Mouse (Mus musculus): Measurements from ENCODE around the gene Galnt17. TPM values are rescaled to one million over a fixed set of nuclear protein-coding genes. Genes with fewer than 3 reads are reported as not detected.

Galnt17 gene
- polyA plus RNA-seq, 1 experiment from 2014 or later, result 1.5 TPM

GRCm38 (mm10) chr5:131048505-131048904 is 259.8 kb downstream of the Galnt17 start:
- ATAC-seq (ENCODE audit: insufficient read depth, low FRiP score, low TSS enrichment) (no peak), DNase-seq (ENCODE audit: low spot score) (no peak)
- Histone ChIP-seq H3K27me3 (ENCODE audit: control insufficient read depth, insufficient read depth, low read length) (no peaks in the 10 kb centered on the region), H3K4me1 (ENCODE audit: control insufficient read depth, insufficient read depth, low read length) (no peaks in the 10 kb centered on the region), H3K9ac (ENCODE audit: low read length) (no peak overlapping the region), H3K4me3 (ENCODE audit: low read depth, low read length) (no peak overlapping the region), H3K36me3 (ENCODE audit: control insufficient read depth, insufficient read depth, low read length) (no peaks in the 10 kb centered on the region), H3K4me2 (ENCODE audit: low read depth) (no peak overlapping the region), H3K27ac (ENCODE audit: low read depth, low read length) (no peak overlapping the region), H3K9me3 (ENCODE audit: control insufficient read depth, low read length) (no peaks in the 10 kb centered on the region)
- WGBS, result 30% methylated on average over 4 of the region's 4 CpGs

GRCm38 (mm10) chr5:131043130-131043529 is 265.2 kb downstream of the Galnt17 start:
- no peak overlapping the region for H3K9ac ChIP-seq (ENCODE audit: low read length)
- no peaks in the 10 kb centered on the region for H3K4me1 ChIP-seq (ENCODE audit: control insufficient read depth, insufficient read depth, low read length)
- no peak for DNase-seq (ENCODE audit: low spot score)
- H3K4me2 ChIP-seq (ENCODE audit: low read depth), result no peak overlapping the region
- H3K27me3 ChIP-seq (ENCODE audit: control insufficient read depth, insufficient read depth, low read length), result no peaks in the 10 kb centered on the region
- H3K27ac ChIP-seq (ENCODE audit: low read depth, low read length), result no peak overlapping the region
- H3K9me3 ChIP-seq (ENCODE audit: control insufficient read depth, low read length), result no peaks in the 10 kb centered on the region
- no peaks in the 10 kb centered on the region for H3K36me3 ChIP-seq (ENCODE audit: control insufficient read depth, insufficient read depth, low read length)
- no peak for ATAC-seq (ENCODE audit: insufficient read depth, low FRiP score, low TSS enrichment)
- no peak overlapping the region for H3K4me3 ChIP-seq (ENCODE audit: low read depth, low read length)

GRCm38 (mm10) chr5:131040441-131040840 is 267.9 kb downstream of the Galnt17 start:
- H3K36me3 ChIP-seq (ENCODE audit: control insufficient read depth, insufficient read depth, low read length), result no peaks in the 10 kb centered on the region
- H3K27ac ChIP-seq (ENCODE audit: low read depth, low read length), result no peak overlapping the region
- no peak for DNase-seq (ENCODE audit: low spot score)
- no peaks in the 10 kb centered on the region for H3K9me3 ChIP-seq (ENCODE audit: control insufficient read depth, low read length)
- no peak overlapping the region for H3K4me2 ChIP-seq (ENCODE audit: low read depth)
- no peaks in the 10 kb centered on the region for H3K4me1 ChIP-seq (ENCODE audit: control insufficient read depth, insufficient read depth, low read length)
- no peaks in the 10 kb centered on the region for H3K27me3 ChIP-seq (ENCODE audit: control insufficient read depth, insufficient read depth, low read length)
- 84% methylated on average over 2 of the region's 2 CpGs for WGBS
- H3K9ac ChIP-seq (ENCODE audit: low read length), result no peak overlapping the region
- H3K4me3 ChIP-seq (ENCODE audit: low read depth, low read length), result no peak overlapping the region
- ATAC-seq (ENCODE audit: insufficient read depth, low FRiP score, low TSS enrichment), result no peak

GRCm38 (mm10) chr5:131039611-131040313 is 268.5 kb downstream of the Galnt17 start:
- Histone ChIP-seq H3K4me1 (ENCODE audit: control insufficient read depth, insufficient read depth, low read length) (no peaks in the 10 kb centered on the region), H3K9me3 (ENCODE audit: control insufficient read depth, low read length) (no peaks in the 10 kb centered on the region), H3K36me3 (ENCODE audit: control insufficient read depth, insufficient read depth, low read length) (no peaks in the 10 kb centered on the region), H3K9ac (ENCODE audit: low read length) (no peak overlapping the region), H3K27me3 (ENCODE audit: control insufficient read depth, insufficient read depth, low read length) (no peaks in the 10 kb centered on the region), H3K4me2 (ENCODE audit: low read depth) (no peak overlapping the region), H3K4me3 (ENCODE audit: low read depth, low read length) (no peak overlapping the region), H3K27ac (ENCODE audit: low read depth, low read length) (no peak overlapping the region)
- DNase-seq (ENCODE audit: low spot score) (no peak), ATAC-seq (ENCODE audit: insufficient read depth, low FRiP score, low TSS enrichment) (no peak)
- WGBS, result 75% methylated on average over 5 of the region's 5 CpGs

- no peaks in the 10 kb centered on the region for H3K36me3 ChIP-seq (ENCODE audit: control insufficient read depth, insufficient read depth, low read length)
- no peaks in the 10 kb centered on the region for H3K4me1 ChIP-seq (ENCODE audit: control insufficient read depth, insufficient read depth, low read length)
- no peaks in the 10 kb centered on the region for H3K9me3 ChIP-seq (ENCODE audit: control insufficient read depth, low read length)
- ATAC-seq (ENCODE audit: insufficient read depth, low FRiP score, low TSS enrichment) (no peak), DNase-seq (ENCODE audit: low spot score) (no peak)
- H3K27ac ChIP-seq (ENCODE audit: low read depth, low read length), result no peak overlapping the region
- H3K4me3 ChIP-seq (ENCODE audit: low read depth, low read length), result no peak overlapping the region
- H3K4me2 ChIP-seq (ENCODE audit: low read depth), result no peak overlapping the region
- H3K27me3 ChIP-seq (ENCODE audit: control insufficient read depth, insufficient read depth, low read length), result no peaks in the 10 kb centered on the region
- no peak overlapping the region for H3K9ac ChIP-seq (ENCODE audit: low read length)
- WGBS, result 93% methylated on average over 3 of the region's 3 CpGs
These were observed 283.8 kb downstream of the Galnt17 start for GRCm38 (mm10) chr5:131024506-131024905.

- no peak overlapping the region for H3K4me3 ChIP-seq (ENCODE audit: low read depth, low read length)
- no peaks in the 10 kb centered on the region for H3K4me1 ChIP-seq (ENCODE audit: control insufficient read depth, insufficient read depth, low read length)
- H3K9me3 ChIP-seq (ENCODE audit: control insufficient read depth, low read length), result no peaks in the 10 kb centered on the region
- no peak for ATAC-seq (ENCODE audit: insufficient read depth, low FRiP score, low TSS enrichment)
- H3K4me2 ChIP-seq (ENCODE audit: low read depth), result no peak overlapping the region
- H3K36me3 ChIP-seq (ENCODE audit: control insufficient read depth, insufficient read depth, low read length), result no peaks in the 10 kb centered on the region
- WGBS, result 73% methylated on average over 18 of the region's 18 CpGs
- no peak overlapping the region for H3K9ac ChIP-seq (ENCODE audit: low read length)
- H3K27ac ChIP-seq (ENCODE audit: low read depth, low read length), result no peak overlapping the region
- no peak for DNase-seq (ENCODE audit: low spot score)
- no peaks in the 10 kb centered on the region for H3K27me3 ChIP-seq (ENCODE audit: control insufficient read depth, insufficient read depth, low read length)
These were observed 285.8 kb downstream of the Galnt17 start for GRCm38 (mm10) chr5:131022396-131022993.

GRCm38 (mm10) chr5:131020936-131021335 is 287.4 kb downstream of the Galnt17 start:
- H3K4me2 ChIP-seq (ENCODE audit: low read depth), result no peak overlapping the region
- DNase-seq (ENCODE audit: low spot score), result no peak

GRCm38 (mm10) chr5:131019346-131019965 is 288.8 kb downstream of the Galnt17 start:
- WGBS, result 37% methylated on average over 9 of the region's 9 CpGs
- H3K4me3 ChIP-seq (ENCODE audit: low read depth, low read length), result no peak overlapping the region
- H3K27me3 ChIP-seq (ENCODE audit: control insufficient read depth, insufficient read depth, low read length), result no peaks in the 10 kb centered on the region
- DNase-seq (ENCODE audit: low spot score) (no peak), ATAC-seq (ENCODE audit: insufficient read depth, low FRiP score, low TSS enrichment) (no peak)
- no peaks in the 10 kb centered on the region for H3K36me3 ChIP-seq (ENCODE audit: control insufficient read depth, insufficient read depth, low read length)
- H3K4me2 ChIP-seq (ENCODE audit: low read depth), result no peak overlapping the region
- no peaks in the 10 kb centered on the region for H3K9me3 ChIP-seq (ENCODE audit: control insufficient read depth, low read length)
- no peak overlapping the region for H3K27ac ChIP-seq (ENCODE audit: low read depth, low read length)
- no peak overlapping the region for H3K9ac ChIP-seq (ENCODE audit: low read length)
- H3K4me1 ChIP-seq (ENCODE audit: control insufficient read depth, insufficient read depth, low read length), result no peaks in the 10 kb centered on the region

More at GRCm38 (mm10) chr5:131020936-131021335, 287.4 kb downstream of the Galnt17 start:
- Histone ChIP-seq H3K27me3 (ENCODE audit: control insufficient read depth, insufficient read depth, low read length) (no peaks in the 10 kb centered on the region), H3K4me1 (ENCODE audit: control insufficient read depth, insufficient read depth, low read length) (no peaks in the 10 kb centered on the region), H3K9ac (ENCODE audit: low read length) (no peak overlapping the region), H3K27ac (ENCODE audit: low read depth, low read length) (no peak overlapping the region), H3K9me3 (ENCODE audit: control insufficient read depth, low read length) (no peaks in the 10 kb centered on the region), H3K4me3 (ENCODE audit: low read depth, low read length) (no peak overlapping the region), H3K36me3 (ENCODE audit: control insufficient read depth, insufficient read depth, low read length) (no peaks in the 10 kb centered on the region)
- ATAC-seq (ENCODE audit: insufficient read depth, low FRiP score, low TSS enrichment), result no peak
- 92% methylated on average over 5 of the region's 5 CpGs for WGBS

GRCm38 (mm10) chr5:131016066-131016465 is 292.2 kb downstream of the Galnt17 start:
- Histone ChIP-seq H3K9ac (ENCODE audit: low read length) (no peak overlapping the region), H3K36me3 (ENCODE audit: control insufficient read depth, insufficient read depth, low read length) (no peaks in the 10 kb centered on the region), H3K4me2 (ENCODE audit: low read depth) (no peak overlapping the region), H3K4me3 (ENCODE audit: low read depth, low read length) (no peak overlapping the region), H3K9me3 (ENCODE audit: control insufficient read depth, low read length) (no peaks in the 10 kb centered on the region), H3K4me1 (ENCODE audit: control insufficient read depth, insufficient read depth, low read length) (no peaks in the 10 kb centered on the region), H3K27me3 (ENCODE audit: control insufficient read depth, insufficient read depth, low read length) (no peaks in the 10 kb centered on the region), H3K27ac (ENCODE audit: low read depth, low read length) (no peak overlapping the region)
- ATAC-seq (ENCODE audit: insufficient read depth, low FRiP score, low TSS enrichment), result no peak
- DNase-seq (ENCODE audit: low spot score), result no peak
- whole genome bisulfite sequencing, result 87% methylated on average over 4 of the region's 4 CpGs
